Comparison of ENCODE assay signal across 14 mouse cellular contexts in genomic region chr8:122419881-122420555, GRCm38 (mm10). TPM values are rescaled to one million over a fixed set of nuclear protein-coding genes. Genes with fewer than 3 reads are reported as not detected.
A peak's percentile ranks its signal among the peaks of the same experiment; 100 is the strongest.
DNase-seq lines count a peak whose midpoint lies in the region; ATAC-seq lines count a peak whose summit lies in the region.
"Had no signal": no experiment of that assay in that cellular context is flagged by ENCODE, and none has a peak within 500 bp of the region (broad histone marks: within the 10 kb centered on the region; RNA-seq: fewer than 3 reads in every experiment).

No protein-coding gene starts in this region.

- DNase-seq in limb, embryonic 11.5 days (ENCODE audit: low spot score), result no peak
- no peak for DNase-seq in limb, embryonic 10.5 days (ENCODE audit: low spot score)
- peak; percentile 51 for DNase-seq in left cerebral cortex, adult 11 months (ENCODE audit: low spot score)
- peak; percentile 54 to 79 for DNase-seq in lung, postnatal 4 days
- DNase-seq in cerebellum, adult 11 months, result no peak
- DNase-seq: kidney, adult 2 months had no signal

- H3K4me3 ChIP-seq in forebrain, embryonic 13.5 days, result no peak overlapping the region
- no peak overlapping the region for H3K4me3 ChIP-seq in forebrain, embryonic 16.5 days (replicated peaks; ENCODE audit: low read length)
- H3K4me3 ChIP-seq in limb, embryonic 11.5 days (ENCODE audit: low read depth, low read length), result no peak overlapping the region
- H3K4me3 ChIP-seq in limb, embryonic 10.5 days, result no peak overlapping the region
- H3K4me3 ChIP-seq in kidney, embryonic 14.5 days (ENCODE audit: low read length), result no peak overlapping the region
- H3K4me3 ChIP-seq: forebrain, embryonic 12.5 days; myocyte; stomach, embryonic 15.5 days had no signal

- WGBS in forebrain, embryonic 13.5 days, result 70% methylated on average over 9 of the region's 9 CpGs
- WGBS in forebrain, embryonic 16.5 days, result 58% methylated on average over 9 of the region's 9 CpGs
- 69% methylated on average over 9 of the region's 9 CpGs for WGBS in limb, embryonic 11.5 days
- WGBS in limb, embryonic 10.5 days, result 78% methylated on average over 9 of the region's 9 CpGs
- WGBS in kidney, embryonic 14.5 days, result 65% methylated on average over 9 of the region's 9 CpGs

- ATAC-seq in forebrain, embryonic 13.5 days, result no peak
- no peak for ATAC-seq in forebrain, embryonic 16.5 days
- no peak for ATAC-seq in limb, embryonic 11.5 days (ENCODE audit: insufficient number of reproducible peaks, low FRiP score, low TSS enrichment, low read depth)
- no peak for ATAC-seq in kidney, embryonic 14.5 days (ENCODE audit: low FRiP score, low TSS enrichment)
- ATAC-seq: Patski had no signal

- H3K27ac ChIP-seq in forebrain, embryonic 13.5 days, result 0 out of 2 replicates have a peak overlapping the region, but pooled peaks have one; percentile 10
- H3K27ac ChIP-seq in forebrain, embryonic 16.5 days (ENCODE audit: low read length), result no peak overlapping the region
- 0 out of 2 replicates have a peak overlapping the region, but pooled peaks have one; percentile 12 for H3K27ac ChIP-seq in limb, embryonic 11.5 days (replicated peaks; ENCODE audit: low read depth, low read length)
- no peak overlapping the region for H3K27ac ChIP-seq in limb, embryonic 10.5 days
- H3K27ac ChIP-seq in kidney, embryonic 14.5 days (ENCODE audit: low read depth, low read length), result no peak overlapping the region
- H3K27ac ChIP-seq: forebrain, embryonic 12.5 days; stomach, embryonic 15.5 days had no signal

- no peak overlapping the region for H3K4me2 ChIP-seq in forebrain, embryonic 13.5 days
- no peak overlapping the region for H3K4me2 ChIP-seq in forebrain, embryonic 16.5 days (ENCODE audit: low read length)
- H3K4me2 ChIP-seq in limb, embryonic 11.5 days (ENCODE audit: low read depth, severe bottlenecking), result no peak overlapping the region
- no peak overlapping the region for H3K4me2 ChIP-seq in kidney, embryonic 14.5 days (replicated peaks; ENCODE audit: low read depth, low read length)
- H3K4me2 ChIP-seq: forebrain, embryonic 12.5 days; stomach, embryonic 15.5 days had no signal

- no peaks in the 10 kb centered on the region for H3K27me3 ChIP-seq in forebrain, embryonic 13.5 days
- no peaks in the 10 kb centered on the region for H3K27me3 ChIP-seq in forebrain, embryonic 16.5 days (replicated peaks; ENCODE audit: control insufficient read depth, insufficient read depth, low read length)
- no peaks in the 10 kb centered on the region for H3K27me3 ChIP-seq in limb, embryonic 11.5 days (ENCODE audit: control insufficient read depth, insufficient read depth, low read length)
- H3K27me3 ChIP-seq in limb, embryonic 10.5 days (ENCODE audit: low read depth, poor library complexity, severe bottlenecking), result no peaks in the 10 kb centered on the region
- no peaks in the 10 kb centered on the region for H3K27me3 ChIP-seq in kidney, embryonic 14.5 days (ENCODE audit: control insufficient read depth, insufficient read depth, low read length)
- H3K27me3 ChIP-seq: forebrain, embryonic 12.5 days; Patski; stomach, embryonic 15.5 days had no signal

- H3K4me1 ChIP-seq in forebrain, embryonic 13.5 days, result no peaks in the 10 kb centered on the region
- no peaks in the 10 kb centered on the region for H3K4me1 ChIP-seq in forebrain, embryonic 16.5 days (replicated peaks; ENCODE audit: control insufficient read depth, insufficient read depth, low read length)
- H3K4me1 ChIP-seq in limb, embryonic 11.5 days (ENCODE audit: control insufficient read depth, insufficient read depth, low read length), result no peaks in the 10 kb centered on the region
- no peaks in the 10 kb centered on the region for H3K4me1 ChIP-seq in limb, embryonic 10.5 days
- no peaks in the 10 kb centered on the region for H3K4me1 ChIP-seq in kidney, embryonic 14.5 days (ENCODE audit: control insufficient read depth, insufficient read depth, low read length)
- H3K4me1 ChIP-seq: forebrain, embryonic 12.5 days had no signal

- H3K36me3 ChIP-seq in forebrain, embryonic 13.5 days (ENCODE audit: poor library complexity, severe bottlenecking), result peaks cover 45% of the 10 kb centered on the region
- peaks cover 16% of the 10 kb centered on the region; the same call in 1 of the 2 replicates for H3K36me3 ChIP-seq in forebrain, embryonic 16.5 days (ENCODE audit: control insufficient read depth, insufficient read depth)
- H3K36me3 ChIP-seq in limb, embryonic 11.5 days (ENCODE audit: control insufficient read depth, insufficient read depth, low read length), result peaks cover 11% of the 10 kb centered on the region
- peaks cover 54% of the 10 kb centered on the region for H3K36me3 ChIP-seq in limb, embryonic 10.5 days
- H3K36me3 ChIP-seq in kidney, embryonic 14.5 days (ENCODE audit: control insufficient read depth, insufficient read depth, low read length), result peaks cover 40% of the 10 kb centered on the region

- no peaks in the 10 kb centered on the region for H3K9me3 ChIP-seq in forebrain, embryonic 13.5 days (replicated peaks)
- H3K9me3 ChIP-seq in forebrain, embryonic 16.5 days (ENCODE audit: control insufficient read depth, low read length), result no peaks in the 10 kb centered on the region
- no peaks in the 10 kb centered on the region for H3K9me3 ChIP-seq in limb, embryonic 11.5 days (ENCODE audit: control insufficient read depth, low read length)
- H3K9me3 ChIP-seq in limb, embryonic 10.5 days (replicated peaks), result no peaks in the 10 kb centered on the region
- no peaks in the 10 kb centered on the region for H3K9me3 ChIP-seq in kidney, embryonic 14.5 days (ENCODE audit: control insufficient read depth, low read length)
- H3K9me3 ChIP-seq: forebrain, embryonic 12.5 days; stomach, embryonic 15.5 days had no signal

- no peak overlapping the region for H3K9ac ChIP-seq in forebrain, embryonic 13.5 days
- H3K9ac ChIP-seq in forebrain, embryonic 16.5 days (replicated peaks; ENCODE audit: low read depth, low read length), result no peak overlapping the region
- H3K9ac ChIP-seq in limb, embryonic 11.5 days (ENCODE audit: low read length), result no peak overlapping the region
- H3K9ac ChIP-seq in kidney, embryonic 14.5 days (ENCODE audit: low read depth, low read length), result no peak overlapping the region
- H3K9ac ChIP-seq: forebrain, embryonic 12.5 days; stomach, embryonic 15.5 days had no signal

RNA-seq across cellular contexts. Expression of gene Il17c, which starts 1.8 kb away (rescaled TPM):
- not detected in 2 replicates for polyA plus RNA-seq in forebrain, embryonic 13.5 days (2015; fragmentation: Nextera tagmentation; extraction: Ambion mirVana)
- polyA plus RNA-seq in forebrain, embryonic 16.5 days (2015; fragmentation: Nextera tagmentation; extraction: Ambion mirVana), result 0.61 TPM in 1 of 2 replicates, not detected in the other
- not detected in 2 replicates for polyA plus RNA-seq in limb, embryonic 11.5 days (2014; fragmentation: Nextera tagmentation; extraction: Ambion mirVana)
- 0.28 TPM in 1 of 2 replicates, not detected in the other for polyA plus RNA-seq in limb, embryonic 10.5 days (2016; fragmentation: Nextera tagmentation; extraction: Ambion mirVana)
- not detected in 2 replicates for polyA plus RNA-seq in kidney, embryonic 14.5 days (2014; fragmentation: Nextera tagmentation; extraction: Ambion mirVana)
- polyA plus RNA-seq: forebrain, embryonic 12.5 days; myocyte; stomach, embryonic 15.5 days had no signal

RNA-seq across cellular contexts. Expression of gene Cyba, which starts 12.7 kb away (rescaled TPM):
- polyA plus RNA-seq in forebrain, embryonic 13.5 days (2015; fragmentation: Nextera tagmentation; extraction: Ambion mirVana), result 28.8 and 33.9 TPM in 2 replicates
- 25.1 and 30.5 TPM in 2 replicates for polyA plus RNA-seq in forebrain, embryonic 16.5 days (2015; fragmentation: Nextera tagmentation; extraction: Ambion mirVana)
- polyA plus RNA-seq in limb, embryonic 11.5 days (2014; fragmentation: Nextera tagmentation; extraction: Ambion mirVana), result 80.2 and 82.4 TPM in 2 replicates
- 79.8 and 82.8 TPM in 2 replicates for polyA plus RNA-seq in limb, embryonic 10.5 days (2016; fragmentation: Nextera tagmentation; extraction: Ambion mirVana)
- polyA plus RNA-seq in kidney, embryonic 14.5 days (2014; fragmentation: Nextera tagmentation; extraction: Ambion mirVana), result 186 and 216 TPM in 2 replicates
- polyA plus RNA-seq: C2C12, myocyte had no signal

RNA-seq across cellular contexts. Expression of gene Mvd, which starts 23.2 kb away (rescaled TPM):
- polyA plus RNA-seq in forebrain, embryonic 13.5 days (2015; fragmentation: Nextera tagmentation; extraction: Ambion mirVana), result 38.3 and 42.2 TPM in 2 replicates
- polyA plus RNA-seq in forebrain, embryonic 16.5 days (2015; fragmentation: Nextera tagmentation; extraction: Ambion mirVana), result 51.0 and 60.0 TPM in 2 replicates
- 51.3 and 51.9 TPM in 2 replicates for polyA plus RNA-seq in limb, embryonic 11.5 days (2014; fragmentation: Nextera tagmentation; extraction: Ambion mirVana)
- polyA plus RNA-seq in limb, embryonic 10.5 days (2016; fragmentation: Nextera tagmentation; extraction: Ambion mirVana), result 64.6 and 64.9 TPM in 2 replicates
- 23.2 and 36.1 TPM in 2 replicates for polyA plus RNA-seq in kidney, embryonic 14.5 days (2014; fragmentation: Nextera tagmentation; extraction: Ambion mirVana)

RNA-seq across cellular contexts. Expression of gene Snai3, which starts 40.5 kb away (rescaled TPM):
- 0.10 TPM in 1 of 2 replicates, not detected in the other for polyA plus RNA-seq in forebrain, embryonic 13.5 days (2015; fragmentation: Nextera tagmentation; extraction: Ambion mirVana)
- polyA plus RNA-seq in forebrain, embryonic 16.5 days (2015; fragmentation: Nextera tagmentation; extraction: Ambion mirVana), result not detected in 2 replicates
- not detected in 2 replicates for polyA plus RNA-seq in limb, embryonic 11.5 days (2014; fragmentation: Nextera tagmentation; extraction: Ambion mirVana)
- not detected in 2 replicates for polyA plus RNA-seq in limb, embryonic 10.5 days (2016; fragmentation: Nextera tagmentation; extraction: Ambion mirVana)
- 0.23 and 0.51 TPM in 2 replicates for polyA plus RNA-seq in kidney, embryonic 14.5 days (2014; fragmentation: Nextera tagmentation; extraction: Ambion mirVana)
- polyA plus RNA-seq: forebrain, embryonic 12.5 days had no signal

RNA-seq across cellular contexts. Expression of gene Zc3h18, which starts 43.6 kb away (rescaled TPM):
- 47.4 and 52.2 TPM in 2 replicates for polyA plus RNA-seq in forebrain, embryonic 13.5 days (2015; fragmentation: Nextera tagmentation; extraction: Ambion mirVana)
- 44.7 and 47.5 TPM in 2 replicates for polyA plus RNA-seq in forebrain, embryonic 16.5 days (2015; fragmentation: Nextera tagmentation; extraction: Ambion mirVana)
- polyA plus RNA-seq in limb, embryonic 11.5 days (2014; fragmentation: Nextera tagmentation; extraction: Ambion mirVana), result 45.8 and 52.6 TPM in 2 replicates
- polyA plus RNA-seq in limb, embryonic 10.5 days (2016; fragmentation: Nextera tagmentation; extraction: Ambion mirVana), result 84.2 and 86.1 TPM in 2 replicates
- 35.7 and 43.8 TPM in 2 replicates for polyA plus RNA-seq in kidney, embryonic 14.5 days (2014; fragmentation: Nextera tagmentation; extraction: Ambion mirVana)

Comparison
In these comparisons a context has a peak if more than half of its experiments do, and no peak if none do; other contexts are left out.
1. H3K27ac ChIP-seq: peak in forebrain, embryonic 13.5 days (single experiment) and limb, embryonic 11.5 days (single experiment); none in forebrain, embryonic 16.5 days (single experiment), limb, embryonic 10.5 days (single experiment) and kidney, embryonic 14.5 days (single experiment).
2. DNase-seq: peak in left cerebral cortex, adult 11 months (single experiment) and lung, postnatal 4 days (2 of 2); none in limb, embryonic 11.5 days (single experiment), limb, embryonic 10.5 days (single experiment) and cerebellum, adult 11 months (single experiment).